Mouse (Mus musculus) T-helper 2 cell (primary cell): ENCODE data around the gene Ndufa5.

Source experiments
- in situ Hi-C: fragments of 300-600 bp; cut with MboI, MseI; formaldehyde crosslinking; loops from one replicate; pipeline ENCODE4 v1.15.1; 2025; ENCODE audit warnings: high pct_unique_total_duplicates

Gene Ndufa5

DNA sequence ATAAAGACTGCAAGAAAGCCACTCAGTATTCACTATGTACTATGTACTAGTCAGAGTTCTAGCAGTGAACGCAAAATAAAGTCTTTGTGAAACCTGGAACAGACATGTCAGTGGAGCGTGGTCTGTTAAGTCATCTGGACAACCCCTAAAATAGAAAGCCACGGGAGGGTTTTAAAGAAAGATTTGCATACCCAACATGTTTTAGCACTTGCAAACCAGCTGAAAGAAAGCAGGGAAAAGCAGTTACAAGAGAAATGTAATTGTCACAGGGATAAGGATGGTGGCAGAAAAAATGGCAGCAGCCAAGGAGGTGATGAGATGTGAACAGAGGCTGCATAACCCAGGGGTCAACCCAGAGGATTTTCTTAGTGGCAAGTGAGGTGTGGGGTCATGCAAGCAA is 2.1 kb downstream of the Ndufa5 start:
- in situ Hi-C loops: no loop called here

- in situ Hi-C loops: loop anchor here (25.0 kb wide), 1 partner anchor 1271 kb away; no protein-coding TSS in a partner anchor
Observed at GRCm38 (mm10) chr6:24516197-24516596, 11.6 kb downstream of the Ndufa5 start.

DNA sequence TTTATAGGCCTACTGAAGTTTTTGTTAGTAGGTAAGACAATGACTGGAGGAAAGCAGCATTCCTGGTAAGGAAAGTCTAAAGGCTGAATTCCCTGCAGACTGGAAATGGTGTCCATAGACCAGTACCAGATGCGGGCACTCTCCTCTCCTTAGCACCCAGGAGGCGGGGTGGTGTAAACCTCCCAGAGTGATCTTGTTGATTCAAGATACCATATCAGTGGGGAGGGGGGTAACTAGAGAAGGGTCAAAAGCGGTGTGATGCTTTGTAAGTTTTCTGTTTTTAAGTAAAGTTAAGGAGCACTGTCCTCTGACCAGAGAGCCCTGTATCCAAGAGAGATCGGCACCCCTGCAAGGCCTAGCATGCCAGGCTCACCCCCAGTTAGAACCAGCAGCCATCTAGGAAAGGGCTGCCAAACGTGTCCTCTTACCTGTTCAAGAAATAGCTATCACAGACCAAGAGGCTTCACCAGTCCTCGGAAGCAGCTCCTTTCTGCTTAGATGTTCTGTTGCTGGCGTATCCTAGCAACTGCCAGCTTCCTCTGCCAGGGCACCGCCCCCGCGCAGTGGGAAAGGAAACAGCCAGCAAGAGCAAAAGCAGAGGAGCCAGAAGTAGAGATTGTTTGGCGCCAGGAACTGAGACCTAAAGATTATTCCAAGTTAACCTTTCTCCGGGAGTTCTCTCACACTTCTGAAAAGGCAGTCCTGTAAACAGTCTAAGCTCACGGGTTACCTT is 13.1 kb downstream of the Ndufa5 start, which contains the start of gene Iqub:
Iqub (minus strand) TSS at position 516 of the 733 bp plus-strand sequence.
- in situ Hi-C loops: loop anchor here (25.0 kb wide), 1 partner anchor 1273 kb away; no protein-coding TSS in a partner anchor

DNA sequence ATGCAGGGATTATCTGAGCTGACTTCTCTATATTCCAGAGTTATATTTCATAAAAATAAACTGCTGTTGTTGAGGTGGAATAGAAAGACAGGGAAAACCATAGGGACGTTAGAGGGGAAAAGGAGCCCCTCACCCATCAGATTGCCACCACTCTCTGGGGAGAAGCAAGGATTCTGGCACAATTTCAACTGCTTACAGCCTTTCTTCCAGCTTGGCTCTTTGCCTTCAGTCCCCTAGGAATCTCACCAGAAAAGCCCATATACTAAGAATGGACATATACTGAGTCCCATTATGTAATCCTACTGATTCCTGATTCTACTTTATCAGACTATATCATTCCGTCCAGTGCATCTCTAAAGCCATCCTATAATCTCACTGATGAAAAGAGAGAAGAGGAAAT is 23.7 kb downstream of the Ndufa5 start:
- in situ Hi-C loops: loop anchor here (25.0 kb wide), 1 partner anchor 1283 kb away; no protein-coding TSS in a partner anchor

DNA sequence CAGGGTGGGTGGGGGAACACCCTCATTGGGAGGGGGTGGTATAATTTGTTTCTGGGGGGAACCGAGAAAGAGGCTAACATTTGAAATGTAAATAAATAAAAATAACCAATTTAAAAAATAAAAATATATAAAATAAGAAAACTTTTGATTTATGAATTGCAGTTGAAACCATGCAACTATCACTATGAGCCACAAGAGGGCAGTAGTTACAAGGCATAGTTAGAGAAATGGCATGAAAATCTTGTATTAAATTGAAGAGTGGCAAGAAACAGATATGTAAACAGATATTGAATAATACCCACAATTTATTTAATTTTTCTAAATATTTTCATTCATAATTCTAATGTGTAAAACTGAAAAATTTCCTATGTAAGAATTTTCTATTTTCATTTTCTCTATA is 37.5 kb downstream of the Ndufa5 start:
- in situ Hi-C loops: no loop called here

GRCm38 (mm10) chr6:24486530-24486929 is 41.3 kb downstream of the Ndufa5 start:
- in situ Hi-C loops: no loop called here

- in situ Hi-C loops: no loop called here
Observed at GRCm38 (mm10) chr6:24470571-24471132, 57.2 kb downstream of the Ndufa5 start.

GRCm38 (mm10) chr6:24470135-24470534 is 57.7 kb downstream of the Ndufa5 start:
- in situ Hi-C loops: no loop called here
